Mouse (Mus musculus) cortical plate, adult 2 months (tissue): ENCODE measurements at regions not wholly inside any gene's neighbourhood (a gene's known extent, or its start where the extent isn't known, plus 50 kb on each side); places are given as distances from the start of the nearest gene placed in this dataset.

Source experiments
- CTCF ChIP-seq: fragments of 200-500 bp; IDR thresholded peaks from 2 replicates; pipeline ENCODE4 v1.5.1; 2011; ENCODE audit warnings: mild to moderate bottlenecking, control low read depth, low read length; ENCODE audit not compliant: insufficient read depth; ENCODE audit errors: extremely low read depth
- POLR2A ChIP-seq: fragments of 200-500 bp; IDR thresholded peaks from 2 replicates; pipeline ENCODE4 v1.6.1; 2011; ENCODE audit warnings: mild to moderate bottlenecking, low read length, control low read depth; ENCODE audit not compliant: insufficient read depth; ENCODE audit errors: extremely low read depth

DNA sequence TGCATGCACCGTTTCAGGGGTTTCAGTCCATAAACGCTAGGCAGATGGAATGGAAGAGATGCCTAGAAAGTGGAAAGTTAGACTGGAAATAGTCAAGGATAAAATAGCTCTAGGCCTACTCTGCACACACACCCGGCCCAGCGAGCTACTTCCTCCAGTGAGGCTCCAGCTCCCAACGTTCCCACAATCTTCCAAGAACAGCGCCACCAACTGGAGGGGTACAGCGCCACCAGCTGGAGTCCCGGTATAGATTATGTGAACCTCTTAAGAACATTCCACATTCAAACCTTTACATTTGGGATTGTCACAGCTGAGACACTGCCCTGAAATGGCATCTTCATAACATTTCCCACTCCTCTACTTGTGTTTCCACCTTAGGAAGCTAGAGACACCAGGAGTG, 86.3 kb upstream of the Castor2 start:
- TF ChIP-seq POLR2A (no peak), CTCF (no peak)
